Mouse (Mus musculus) cerebellum, postnatal 10 days (tissue): ENCODE results near the gene Cerk.

Experiments
- DNase-seq, 2 experiments: peaks; one replicate each; pipeline ENCODE4 v3.0.0; 2021; ENCODE audit warnings: mixed read lengths in 2 of 2

Gene Cerk

GRCm38 (mm10) chr15:86159719-86160118, 26.2 kb downstream of the Cerk start:
- no peak for DNase-seq

- DNase-seq = no peak
Measured at GRCm38 (mm10) chr15:86159093-86159492, 26.8 kb downstream of the Cerk start.

- no peak for DNase-seq
Measured at GRCm38 (mm10) chr15:86156492-86156891, 29.4 kb downstream of the Cerk start.

- DNase-seq = no peak
Measured at GRCm38 (mm10) chr15:86153481-86153960, 32.4 kb downstream of the Cerk start.

- no peak for DNase-seq
Measured at GRCm38 (mm10) chr15:86150593-86150992, 35.3 kb downstream of the Cerk start.

GRCm38 (mm10) chr15:86146922-86147321, 39.0 kb downstream of the Cerk start:
- no peak for DNase-seq

- DNase-seq = peak in 1 of 2 experiments; percentile 44
Measured at GRCm38 (mm10) chr15:86145046-86145445, 40.9 kb downstream of the Cerk start.

- DNase-seq = peak; percentile 51 to 66
Measured at GRCm38 (mm10) chr15:86144577-86144976, 41.4 kb downstream of the Cerk start.

- DNase-seq = peak; percentile 89 to 93
Measured at GRCm38 (mm10) chr15:86140323-86140722, 45.6 kb downstream of the Cerk start.

- DNase-seq = peak; percentile 69
Measured at GRCm38 (mm10) chr15:86137638-86138037, 48.3 kb downstream of the Cerk start.

- peak; percentile 94 to 96 for DNase-seq
Measured at GRCm38 (mm10) chr15:86134941-86135783, 50.8 kb downstream of the Cerk start.

GRCm38 (mm10) chr15:86130657-86131056, 55.3 kb downstream of the Cerk start:
- DNase-seq = no peak

- no peak for DNase-seq
Measured at GRCm38 (mm10) chr15:86129036-86129435, 56.9 kb downstream of the Cerk start.

GRCm38 (mm10) chr15:86124359-86124758, 61.6 kb downstream of the Cerk start:
- peak; percentile 90 to 92 for DNase-seq

- no peak for DNase-seq
Measured at GRCm38 (mm10) chr15:86123409-86123808, 62.5 kb downstream of the Cerk start.

GRCm38 (mm10) chr15:86122261-86122949, 63.5 kb downstream of the Cerk start:
- peak; percentile 63 to 67 for DNase-seq

- no peak for DNase-seq
Measured at GRCm38 (mm10) chr15:86119186-86119585, 66.8 kb downstream of the Cerk start.

- peak; percentile 94 to 95 for DNase-seq
Measured at GRCm38 (mm10) chr15:86117115-86118100, 68.5 kb downstream of the Cerk start.

GRCm38 (mm10) chr15:86116421-86116820, 69.5 kb downstream of the Cerk start:
- DNase-seq = no peak

- DNase-seq = no peak
Measured at GRCm38 (mm10) chr15:86113342-86113710, 72.6 kb downstream of the Cerk start.

GRCm38 (mm10) chr15:86112707-86113341, 73.1 kb downstream of the Cerk start:
- peak; percentile 69 to 76 for DNase-seq
